Mouse (Mus musculus) ES-E14 (cell line): ENCODE data around the gene Tgfbr3.

ENCODE experiments used
- HCFC1 ChIP-seq: IDR thresholded peaks from 2 replicates; pipeline ENCODE4 v1.6.1; 2012; ENCODE audit warnings: low read length, inconsistent platforms, borderline replicate concordance; ENCODE audit not compliant: insufficient read depth
- MAFK ChIP-seq: IDR thresholded peaks from 2 replicates; pipeline ENCODE4 v1.6.1; 2014; ENCODE audit warnings: mild to moderate bottlenecking, low read depth, low read length, inconsistent platforms; ENCODE audit not compliant: insufficient read depth
- ZC3H11A ChIP-seq: IDR thresholded peaks from 2 replicates; pipeline ENCODE4 v1.6.1; 2012; ENCODE audit warnings: low read depth, mild to moderate bottlenecking, inconsistent platforms, low read length, borderline replicate concordance
- ZNF384 ChIP-seq: IDR thresholded peaks from 2 replicates; pipeline ENCODE4 v1.6.1; 2012; ENCODE audit warnings: low read depth, low read length, inconsistent platforms

DNA sequence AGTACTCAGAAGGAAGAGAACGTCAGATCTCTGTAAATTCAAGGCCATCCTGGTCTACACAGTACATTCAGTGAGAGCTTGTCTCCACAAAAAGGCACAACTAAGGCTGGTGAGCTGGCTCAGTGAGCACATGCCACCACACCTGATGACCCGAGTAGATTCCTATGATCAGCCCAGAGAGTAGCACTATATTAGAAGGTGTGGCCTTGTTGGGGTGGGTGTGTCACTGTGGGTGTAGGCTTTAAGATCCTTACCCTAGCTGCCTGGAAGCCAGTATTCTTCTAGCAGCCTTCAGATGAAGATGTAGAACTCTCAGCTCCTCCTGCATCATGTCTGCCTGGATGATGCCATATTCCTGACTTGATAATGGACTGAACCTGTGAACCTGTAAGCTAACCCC is 115.9 kb downstream of the Tgfbr3 start:
- no peak for TF ChIP-seq ZC3H11A
- no peak for TF ChIP-seq HCFC1
- TF ChIP-seq ZNF384, result no peak
- TF ChIP-seq MAFK, result no peak
